Mouse (Mus musculus) myocyte (in vitro differentiated cells): ENCODE measurements around the gene Itga1.

Experiments
- E2F4 ChIP-seq: IDR thresholded peaks from one replicate; pipeline ENCODE4 v1.6.1; 2011; ENCODE audit warnings: mild to moderate bottlenecking, control low read depth, moderate library complexity; ENCODE audit not compliant: insufficient read depth
- MAX ChIP-seq: IDR thresholded peaks from one replicate; pipeline ENCODE4 v1.6.1; 2011; ENCODE audit warnings: low read depth, mild to moderate bottlenecking, control low read depth
- MYOD1 ChIP-seq, 3 experiments: IDR thresholded peaks; one replicate each; pipeline ENCODE4 v1.6.1; 2011; ENCODE audit warnings: control low read depth in 2 of 3, low read depth in 2 of 3, mild to moderate bottlenecking in 2 of 3, moderate library complexity in 1 of 3; ENCODE audit not compliant: insufficient read length in 2 of 3, control insufficient read depth in 1 of 3
- MYOG ChIP-seq, 3 experiments: IDR thresholded peaks; one replicate each; pipeline ENCODE4 v1.6.1; 2011; ENCODE audit warnings: control low read depth in 2 of 3, low read depth in 2 of 3, mild to moderate bottlenecking in 2 of 3; ENCODE audit not compliant: insufficient read length in 2 of 3, control insufficient read depth in 1 of 3, insufficient read depth in 1 of 3
- POLR2A ChIP-seq: IDR thresholded peaks from one replicate; pipeline ENCODE4 v1.6.1; 2011; ENCODE audit warnings: low read depth, mild to moderate bottlenecking, control low read depth, moderate library complexity; ENCODE audit not compliant: insufficient read length
- POLR2AphosphoS2 ChIP-seq: IDR thresholded peaks from one replicate; pipeline ENCODE4 v1.6.1; 2011; ENCODE audit warnings: low read depth, control low read depth; ENCODE audit not compliant: insufficient read length
- REST ChIP-seq: IDR thresholded peaks from one replicate; pipeline ENCODE4 v1.6.1; 2011; ENCODE audit warnings: mild to moderate bottlenecking, control low read depth, moderate library complexity; ENCODE audit not compliant: insufficient read depth, insufficient read length
- TCF12 ChIP-seq: IDR thresholded peaks from one replicate; pipeline ENCODE4 v1.6.1; 2011; ENCODE audit warnings: mild to moderate bottlenecking, control low read depth; ENCODE audit not compliant: poor library complexity, insufficient read depth, severe bottlenecking
- TCF3 ChIP-seq: IDR thresholded peaks from one replicate; pipeline ENCODE4 v1.6.1; 2011; ENCODE audit warnings: low read depth, control low read depth; ENCODE audit not compliant: insufficient read length
- USF1 ChIP-seq: IDR thresholded peaks from one replicate; pipeline ENCODE4 v1.6.1; 2011; ENCODE audit warnings: low read depth, mild to moderate bottlenecking, control low read depth, moderate library complexity

- TF ChIP-seq POLR2A (no peak), E2F4 (no peak), MAX (no peak), MYOG (IDR thresholded peaks at IDR 0.05; ENCODE audit: control insufficient read depth in 1 of 3, insufficient read depth in 1 of 3, insufficient read length in 2 of 3, low read depth in 2 of 3) (no peak), MYOD1 (IDR thresholded peaks at IDR 0.05; ENCODE audit: control insufficient read depth in 1 of 3, insufficient read length in 2 of 3, low read depth in 2 of 3) (no peak), USF1 (no peak), POLR2AphosphoS2 (no peak), TCF12 (no peak), REST (no peak), TCF3 (no peak)
Observed at GRCm38 (mm10) chr13:115099381-115099780, 2.4 kb downstream of the Itga1 start.
